Mouse (Mus musculus) brown adipose tissue, adult 24 weeks (tissue): ENCODE measurements around the gene Stil. TPM values are rescaled to one million over a fixed set of nuclear protein-coding genes. Genes with fewer than 3 reads are reported as not detected.

Experiments used
- H3K27ac ChIP-seq: fragments of 200-500 bp; replicated peaks from 2 replicates; pipeline ENCODE4 v1.5.1; 2012; ENCODE audit warnings: low read depth, mild to moderate bottlenecking, low read length
- H3K4me1 ChIP-seq: fragments of 200-500 bp; 2 replicates; pipeline ENCODE4 v1.6.1; 2012; ENCODE audit warnings: low read length, mixed read lengths; ENCODE audit not compliant: control insufficient read depth, insufficient read depth, insufficient read length
- H3K4me3 ChIP-seq: fragments of 200-500 bp; 2 replicates; pipeline ENCODE4 v1.5.1; 2012; ENCODE audit warnings: low read depth, mild to moderate bottlenecking, low read length, moderate library complexity; ENCODE audit not compliant: insufficient read depth
- polyA plus RNA-seq: library from polyadenylated mRNA; stranded (reverse); fragments of >200 nt; gene quantifications from 2 replicates; pipeline ENCODE4 v1.2.4, GENCODE M21; 2012; ENCODE audit not compliant: missing spikeins, insufficient read depth, insufficient read length

The Stil gene
- polyA plus RNA-seq, 1 experiment, result 0.52 TPM

DNA sequence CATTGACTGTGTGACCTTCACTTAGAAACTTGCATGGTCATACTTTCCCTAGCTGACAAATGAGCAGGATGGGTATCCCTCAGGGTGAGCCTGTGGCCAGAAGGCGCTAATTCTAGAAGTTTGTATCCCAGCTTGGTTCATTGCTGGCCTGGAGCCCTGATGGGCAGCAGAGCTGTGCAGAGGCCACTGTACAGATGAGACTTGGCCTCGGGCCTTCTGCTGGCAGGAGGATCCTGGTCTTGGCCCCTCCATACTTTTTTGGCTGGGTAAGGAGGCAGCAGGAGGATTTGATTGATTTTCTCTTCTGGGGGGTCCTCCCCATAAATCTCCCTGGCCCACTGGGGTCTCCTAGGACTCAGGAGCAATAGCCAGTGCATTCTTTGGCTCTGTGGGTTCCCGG lies 83.1 kb downstream of the Stil start:
- peaks cover 3% of the 10 kb centered on the region; the same call in 1 of the 2 replicates for H3K4me1 ChIP-seq
- H3K4me3 ChIP-seq, result no peak overlapping the region
- H3K27ac ChIP-seq, result no peak overlapping the region

DNA sequence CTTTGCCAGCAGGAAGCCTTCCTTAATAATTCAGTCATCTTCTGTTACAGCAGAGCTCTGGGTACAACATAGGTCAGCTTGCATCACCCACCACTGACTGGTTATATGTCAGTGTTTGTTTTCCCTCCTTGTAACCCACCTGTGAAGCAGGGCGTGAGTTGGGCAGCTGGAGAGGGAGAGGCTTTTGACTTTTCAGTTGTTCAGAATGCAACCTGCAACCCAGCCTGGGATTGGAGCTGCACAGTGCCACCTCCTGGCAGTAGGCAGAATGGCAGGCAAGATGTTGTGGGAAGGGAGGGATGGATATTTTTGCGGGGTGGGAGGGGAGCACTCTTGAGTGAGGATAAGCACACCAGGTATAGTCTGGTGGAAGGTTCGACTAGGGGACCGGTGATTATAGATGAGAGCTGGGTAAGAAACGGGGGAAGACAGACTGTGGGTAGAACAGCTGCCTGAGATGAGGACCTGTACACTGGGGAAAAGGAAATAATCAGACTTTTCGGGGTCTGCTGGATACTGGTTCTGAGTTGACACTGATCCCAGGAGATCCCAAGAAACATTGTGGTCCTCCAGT lies 85.7 kb downstream of the Stil start:
- H3K4me3 ChIP-seq, result no peak overlapping the region
- H3K4me1 ChIP-seq, result no peaks in the 10 kb centered on the region
- H3K27ac ChIP-seq, result no peak overlapping the region

DNA sequence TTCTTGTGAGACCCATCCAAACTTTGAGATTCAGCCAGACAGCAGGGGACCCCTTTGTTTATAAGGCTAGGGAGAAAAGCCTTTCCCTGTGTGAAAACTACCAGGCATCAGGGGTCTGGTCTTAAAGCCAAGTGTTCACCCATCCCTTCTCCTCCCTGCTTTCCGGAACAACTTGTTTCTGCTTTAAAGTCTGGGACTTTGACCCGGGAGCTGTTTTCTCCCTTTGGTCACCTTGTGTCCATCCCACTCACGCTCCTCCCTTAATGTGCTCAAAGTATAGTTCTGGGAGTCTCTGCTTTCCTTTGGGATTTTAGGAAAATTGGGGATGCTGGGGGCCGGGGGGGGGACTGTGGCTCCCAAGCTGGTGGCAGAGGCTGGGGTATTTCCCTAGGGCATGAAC lies 86.3 kb downstream of the Stil start:
- H3K4me3 ChIP-seq, result no peak overlapping the region
- H3K27ac ChIP-seq, result no peak overlapping the region
- no peaks in the 10 kb centered on the region for H3K4me1 ChIP-seq

GRCm38 (mm10) chr4:115086763-115087415 lies 86.9 kb downstream of the Stil start:
- Histone ChIP-seq H3K4me1 (no peaks in the 10 kb centered on the region), H3K4me3 (no peak overlapping the region), H3K27ac (no peak overlapping the region)

DNA sequence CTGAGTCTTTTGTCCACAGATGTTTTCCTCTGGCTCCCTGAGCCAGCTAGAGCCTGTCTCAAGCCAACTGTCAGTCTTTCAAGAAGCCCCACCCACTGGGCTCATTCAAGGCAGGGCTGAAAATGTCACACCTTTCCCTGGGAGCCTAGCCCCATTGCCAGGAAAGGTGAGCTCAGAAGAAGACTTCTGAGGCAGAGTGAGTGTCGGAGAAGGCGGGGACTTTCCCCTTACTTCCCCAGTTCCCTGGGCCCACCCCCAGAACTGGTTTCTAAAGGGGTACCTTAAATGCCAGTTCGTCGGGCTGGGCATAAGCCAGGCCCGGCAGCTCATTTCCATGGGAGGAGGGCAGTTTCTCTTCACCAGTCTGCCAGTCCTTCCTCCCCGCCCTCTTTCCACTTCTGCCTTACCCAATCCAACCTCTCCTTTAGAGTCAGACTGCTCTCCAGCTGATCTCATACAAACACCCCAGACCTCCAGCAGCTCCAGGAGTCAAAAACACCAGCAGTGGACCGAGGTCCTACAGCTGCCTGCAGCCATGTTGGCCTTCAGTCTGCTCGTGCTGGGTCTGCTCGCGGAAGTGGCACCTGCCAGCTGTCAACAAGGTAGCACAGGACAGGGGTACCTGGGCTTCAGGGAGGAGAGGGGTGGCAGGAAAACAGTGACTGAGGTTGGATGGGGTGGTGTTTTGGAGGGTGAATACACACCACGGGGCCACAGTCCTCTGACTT lies 88.8 kb downstream of the Stil start, which contains the start of gene Pdzk1ip1:
Gene Pdzk1ip1 (plus strand): TSS at position 98 of the 728 bp plus-strand sequence.
- Histone ChIP-seq H3K4me1 (no peaks in the 10 kb centered on the region), H3K27ac (no peak within 1 kb of the TSS), H3K4me3 (no peak within 1 kb of the TSS)

DNA sequence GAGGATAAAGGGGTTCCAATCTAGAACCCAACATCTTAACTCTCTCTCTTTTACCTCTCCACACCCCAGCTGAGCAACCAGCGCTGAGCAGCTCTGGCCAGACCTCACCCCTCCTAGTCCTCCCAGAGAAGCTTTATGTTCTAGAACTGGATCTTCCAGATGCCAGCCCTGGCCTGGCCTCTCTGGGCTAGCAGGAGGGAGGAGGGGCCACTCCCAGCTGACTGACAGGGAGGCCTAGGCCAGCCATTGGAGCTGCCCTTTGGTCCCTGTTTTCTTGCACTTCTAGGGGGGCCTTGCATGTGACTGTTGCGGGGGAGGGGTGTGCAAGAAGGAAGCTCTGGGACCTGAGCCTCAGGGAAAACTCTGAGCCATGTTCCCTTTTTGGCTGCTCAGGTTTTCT lies 90.6 kb downstream of the Stil start:
- no peak overlapping the region for H3K27ac ChIP-seq
- H3K4me3 ChIP-seq, result no peak overlapping the region

DNA sequence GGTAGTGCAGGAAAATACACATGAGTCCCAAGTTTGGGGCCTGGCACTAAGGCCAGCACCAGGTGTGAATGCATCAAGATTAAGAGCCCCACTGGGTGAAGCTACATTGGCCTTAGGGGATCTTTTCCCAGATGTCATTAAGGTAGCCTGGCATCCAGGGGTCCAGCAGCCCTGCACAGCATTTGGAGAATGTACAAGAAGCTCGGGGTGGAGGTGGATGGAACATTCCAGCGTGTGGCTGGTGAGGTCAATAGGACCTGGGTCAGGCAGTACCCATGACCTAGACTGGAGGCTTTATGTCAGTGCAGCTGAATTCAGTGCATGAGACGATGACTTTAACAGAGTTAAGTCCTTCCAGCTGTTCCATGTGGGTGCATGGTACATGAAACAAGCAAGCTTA lies 91.8 kb downstream of the Stil start:
- H3K4me1 ChIP-seq, result no peaks in the 10 kb centered on the region; the same call in none of the 2 replicates
- no peak overlapping the region for H3K4me3 ChIP-seq
- no peak overlapping the region for H3K27ac ChIP-seq

More for the DNA sequence above, 90.6 kb downstream of the Stil start:
- no peaks in the 10 kb centered on the region; the same call in 1 of the 2 replicates for H3K4me1 ChIP-seq

Other genes starting within 250 kb of the Stil start
- not detected in 2 replicates for gene Gm12830, start 178.4 kb upstream of the Stil start, polyA plus RNA-seq
- gene Foxd2, start 91.3 kb upstream of the Stil start, polyA plus RNA-seq, result not detected in 2 replicates
- not detected in 2 replicates for gene Foxe3, start 74.1 kb upstream of the Stil start, polyA plus RNA-seq
- gene Cmpk1, start 12.9 kb upstream of the Stil start, polyA plus RNA-seq, result 137 and 158 TPM in 2 replicates
- gene Tal1, start 56.3 kb downstream of the Stil start, polyA plus RNA-seq, result 0.71 and 1.1 TPM in 2 replicates
- gene Pdzk1ip1, start 88.5 kb downstream of the Stil start, polyA plus RNA-seq, result 1.3 TPM in 1 of 2 replicates, not detected in the other
- not detected in 2 replicates for gene Cyp4x1, start 134.1 kb downstream of the Stil start, polyA plus RNA-seq
- gene Cyp4a29, start 241.9 kb downstream of the Stil start, polyA plus RNA-seq, result not detected in 2 replicates